Mouse (Mus musculus) gastrocnemius, postnatal 10 days (tissue): ENCODE results near the gene Agbl4. TPM values are rescaled to one million over a fixed set of nuclear protein-coding genes. Genes with fewer than 3 reads are reported as not detected.
"Not testable (repeated sequence)": the region's sequence is repeated elsewhere in the genome, so short reads cannot be mapped to it uniquely, and the experiment has no call there.

Source experiments
- DNase-seq: peaks from one replicate; pipeline ENCODE4 v3.0.0; 2021; ENCODE audit warnings: mixed read lengths
- total RNA-seq, 2 experiments: library from RNA; stranded (reverse); gene quantifications; 2 replicates each; pipeline ENCODE4 v1.2.3; 2021

The Agbl4 gene
- total RNA-seq, 2 experiments from 2014 or later: 0.12 TPM; not detected in 1

GRCm38 (mm10) chr4:110916565-110916964 is 519.1 kb downstream of the Agbl4 start:
- no peak for DNase-seq

DNA sequence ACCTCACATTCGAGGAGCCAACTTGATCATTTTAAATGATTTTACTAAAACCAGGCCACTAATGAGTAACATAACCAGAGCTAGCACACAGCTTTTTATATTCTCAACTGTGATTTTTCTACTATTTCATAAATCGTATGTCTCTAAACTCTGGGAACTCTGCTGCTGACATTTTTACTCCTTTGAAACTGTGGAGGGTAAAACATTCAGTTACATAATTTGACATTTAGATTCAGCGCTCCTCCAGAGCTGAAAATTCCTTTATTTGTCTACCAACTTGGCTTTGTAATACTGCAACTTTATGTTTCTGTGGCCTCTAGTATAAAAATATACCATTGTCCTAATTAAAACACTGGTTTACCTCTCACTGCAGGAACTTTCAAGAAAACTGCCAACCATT is 523.6 kb downstream of the Agbl4 start:
- DNase-seq: no peak

DNA sequence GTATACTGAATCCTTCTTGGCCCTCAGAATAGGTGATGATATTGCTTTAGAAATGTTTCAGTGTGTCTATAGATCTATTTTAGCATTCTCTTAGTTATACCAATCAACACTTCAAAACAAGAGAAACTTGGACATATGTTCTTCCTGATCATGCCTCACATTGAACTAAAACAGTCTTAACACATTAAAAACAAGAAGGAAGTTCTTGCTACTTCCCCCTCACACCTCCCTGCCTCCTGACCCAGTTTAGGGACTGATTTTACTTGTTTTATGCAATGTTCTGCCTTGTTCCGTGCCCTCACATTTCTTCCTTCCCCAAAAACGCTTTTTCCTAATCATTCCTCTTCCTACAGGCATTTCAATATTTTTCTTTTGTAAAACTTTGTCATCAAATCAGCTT is 604.2 kb downstream of the Agbl4 start:
- DNase-seq: no peak

DNA sequence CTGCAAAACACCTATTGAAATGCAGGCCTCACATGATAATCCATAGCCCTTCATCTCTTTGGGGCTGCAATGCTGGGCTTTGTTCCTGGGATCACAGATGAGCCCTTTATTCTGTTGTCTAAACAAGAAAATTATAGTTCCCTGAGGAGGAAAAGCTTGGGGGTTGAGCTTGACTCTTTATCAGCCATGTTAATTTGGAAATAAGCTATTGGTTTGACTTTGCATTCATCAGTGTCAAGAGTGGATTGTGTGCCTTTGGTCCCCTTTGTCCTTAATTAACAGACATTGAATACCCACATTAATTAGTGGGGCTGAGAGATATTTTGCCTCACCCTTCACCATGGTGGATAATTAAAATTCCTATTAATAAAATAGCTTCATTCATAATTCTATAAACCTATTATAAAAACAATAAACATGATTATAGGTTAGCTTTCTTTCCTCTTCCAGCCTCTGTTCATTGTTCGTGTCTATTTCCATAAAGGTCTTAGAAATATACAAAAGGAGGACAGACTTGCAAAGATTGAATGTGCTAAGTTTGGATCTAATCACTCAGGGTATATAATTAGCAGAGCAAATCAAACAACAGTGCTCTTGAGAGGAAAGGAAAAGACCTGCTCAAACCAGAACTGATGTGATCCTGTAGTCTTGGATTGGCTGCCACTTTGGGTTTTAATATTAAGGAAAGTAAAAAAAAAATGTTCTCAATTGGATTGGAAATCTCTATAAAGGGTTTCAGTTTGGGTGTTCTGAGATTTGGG is 607.4 kb downstream of the Agbl4 start:
- DNase-seq: no peak

- DNase-seq: no peak
Measured at GRCm38 (mm10) chr4:111019376-111019775, 621.9 kb downstream of the Agbl4 start.

GRCm38 (mm10) chr4:111067330-111067729 is 669.9 kb downstream of the Agbl4 start:
- no peak for DNase-seq

- no peak for DNase-seq
Measured at GRCm38 (mm10) chr4:111073738-111074497, 676.5 kb downstream of the Agbl4 start.

GRCm38 (mm10) chr4:111074701-111075154 is 677.3 kb downstream of the Agbl4 start:
- no peak for DNase-seq

- DNase-seq: no peak
Measured at GRCm38 (mm10) chr4:111077810-111078209, 680.3 kb downstream of the Agbl4 start.

GRCm38 (mm10) chr4:111085330-111085729 is 687.9 kb downstream of the Agbl4 start:
- DNase-seq: no peak

- DNase-seq: no peak
Measured at GRCm38 (mm10) chr4:111136217-111137147, 739.0 kb downstream of the Agbl4 start.

DNA sequence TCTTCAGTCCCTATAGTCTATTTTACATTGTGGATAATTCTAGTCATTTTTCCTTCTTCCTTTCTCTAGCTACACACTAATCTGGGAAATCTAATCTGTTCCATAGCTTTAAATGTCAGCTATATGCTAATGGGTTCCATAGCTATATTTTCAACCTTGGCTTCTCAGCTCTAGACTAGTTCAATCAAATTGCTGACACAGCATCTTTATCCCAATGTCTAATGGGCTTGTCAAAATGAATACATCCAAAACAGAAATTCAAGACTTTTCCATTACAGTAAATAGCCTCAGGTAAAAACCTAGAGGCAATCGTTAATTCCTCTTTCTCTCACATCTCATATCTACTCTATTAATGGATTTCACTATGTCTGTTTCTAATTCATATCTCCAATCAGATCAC is 750.3 kb downstream of the Agbl4 start:
- no peak for DNase-seq

DNA sequence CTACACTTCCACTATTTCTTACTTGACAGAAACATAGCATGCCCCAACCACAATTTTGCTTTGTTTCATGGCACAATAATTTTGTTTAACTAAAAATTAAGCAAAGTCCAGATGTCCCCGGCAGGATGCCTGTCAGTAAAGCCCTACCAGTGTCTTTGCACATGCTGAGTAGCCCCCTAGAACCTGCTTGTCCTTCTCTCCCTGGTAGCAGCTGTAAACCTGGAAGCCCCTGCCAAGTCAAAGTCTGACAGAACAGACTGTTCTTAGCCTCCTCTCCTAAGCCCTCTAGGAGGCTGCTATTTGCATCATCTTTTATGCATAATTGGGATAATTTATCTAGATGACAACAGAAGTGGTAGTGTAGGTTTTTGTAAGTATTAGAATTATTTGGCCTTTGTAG is 758.4 kb downstream of the Agbl4 start:
- DNase-seq: no peak

DNA sequence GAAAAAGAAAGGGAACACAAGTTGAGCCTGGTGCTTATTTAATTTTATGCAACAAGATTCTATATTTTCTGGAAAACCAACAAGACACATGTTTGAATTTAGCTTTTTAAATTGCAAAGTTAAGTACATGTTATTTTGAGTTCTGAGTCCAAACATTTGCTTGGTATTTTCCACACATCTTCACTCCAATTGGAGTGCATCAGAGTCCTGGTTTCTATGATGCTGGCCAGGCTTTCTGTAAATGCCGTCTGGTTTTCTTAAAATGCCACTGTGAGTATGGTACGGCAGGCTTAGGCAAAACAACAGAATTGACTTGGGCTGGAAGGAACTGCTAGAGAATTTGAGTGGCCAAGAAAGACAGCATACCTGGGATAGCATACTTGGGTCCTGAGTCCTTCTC is 784.0 kb downstream of the Agbl4 start:
- DNase-seq: no peak

- no peak for DNase-seq
Measured at GRCm38 (mm10) chr4:111200100-111200499, 802.6 kb downstream of the Agbl4 start.

DNA sequence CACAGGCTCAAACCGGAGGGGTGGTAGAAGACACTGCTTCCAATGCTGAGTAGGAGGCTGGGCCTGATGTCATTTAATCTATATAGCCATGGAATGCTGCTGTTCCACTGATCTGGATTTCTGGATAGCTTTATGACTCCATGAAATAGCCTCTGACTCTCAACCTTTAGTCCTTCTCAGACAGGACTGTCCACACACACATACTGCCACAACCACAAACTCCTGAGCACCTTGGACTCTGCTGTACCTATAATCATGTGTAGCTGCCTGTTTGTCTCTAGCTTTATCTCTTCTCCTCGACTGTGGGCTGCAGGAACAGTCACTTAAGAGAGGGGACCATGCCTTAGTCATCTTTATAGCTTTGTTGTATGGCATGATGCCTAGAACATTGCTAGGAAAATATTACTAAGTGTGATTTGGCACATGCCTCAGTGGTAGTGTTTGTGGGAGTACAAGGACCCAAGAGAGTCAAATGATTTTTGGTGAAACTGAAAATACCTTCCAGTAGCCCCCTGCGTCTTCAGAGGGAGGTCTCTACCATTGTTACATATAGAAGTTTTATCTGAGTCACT is 817.8 kb downstream of the Agbl4 start:
- DNase-seq: no peak

DNA sequence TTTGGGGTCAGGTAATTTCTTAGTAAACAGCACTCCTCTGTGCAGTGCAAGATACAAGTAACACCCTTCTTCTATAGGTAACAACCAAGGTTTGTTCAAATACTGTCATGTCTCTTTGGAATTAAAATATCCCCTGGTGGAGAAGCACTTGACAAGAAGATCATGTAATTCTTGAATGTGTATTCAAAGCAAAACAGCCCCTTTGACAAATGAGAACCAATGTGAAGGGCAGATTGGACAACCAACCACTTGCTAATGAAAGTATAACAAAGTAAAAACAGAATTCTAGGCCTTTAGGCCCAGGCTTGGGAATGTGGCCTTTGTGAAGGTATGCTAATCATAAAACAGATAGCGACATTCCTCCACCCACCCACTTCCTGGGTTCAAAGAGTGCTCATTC is 821.6 kb downstream of the Agbl4 start:
- not testable (repeated sequence) for DNase-seq

DNA sequence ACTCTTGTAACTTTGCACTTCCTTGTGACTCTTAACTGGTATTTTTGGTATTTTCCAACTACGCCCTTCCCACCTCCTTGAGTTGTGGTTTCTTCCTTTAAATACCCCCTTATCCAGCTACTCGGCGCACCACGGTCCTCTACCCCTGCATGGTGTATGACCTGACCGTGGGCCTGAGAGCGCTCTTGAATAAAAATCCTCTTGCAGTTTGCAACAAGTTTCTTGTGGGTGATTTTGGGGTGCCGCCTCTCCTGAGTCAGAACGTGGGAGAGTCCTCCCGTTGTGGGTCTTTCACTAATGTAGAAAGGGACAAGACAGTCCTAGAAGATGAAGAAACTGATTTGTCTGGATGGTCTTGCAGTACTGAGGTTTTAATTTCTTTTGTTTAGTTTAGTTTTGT is 822.1 kb downstream of the Agbl4 start:
- DNase-seq: not testable (repeated sequence)

GRCm38 (mm10) chr4:111233849-111234248 is 836.4 kb downstream of the Agbl4 start:
- no peak for DNase-seq

DNA sequence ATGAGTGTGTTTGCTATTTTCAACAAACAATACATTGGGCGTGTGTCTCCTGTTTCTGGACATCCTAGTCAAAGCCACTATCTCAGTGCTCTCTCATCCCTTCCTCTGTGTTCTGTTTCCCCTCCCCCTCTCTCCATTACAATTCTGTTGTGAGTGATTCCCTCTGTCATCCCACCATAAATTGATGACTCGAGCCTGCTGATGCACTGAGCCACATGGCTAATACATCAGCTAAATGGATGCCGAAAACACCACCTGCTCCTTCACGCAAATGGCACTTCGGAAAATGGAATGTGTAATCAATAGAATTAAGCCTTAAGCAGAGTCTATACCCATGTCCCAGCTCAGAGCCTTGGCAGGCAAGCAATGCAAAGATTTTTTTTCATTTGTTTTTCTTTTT is 854.5 kb downstream of the Agbl4 start:
- DNase-seq: no peak

DNA sequence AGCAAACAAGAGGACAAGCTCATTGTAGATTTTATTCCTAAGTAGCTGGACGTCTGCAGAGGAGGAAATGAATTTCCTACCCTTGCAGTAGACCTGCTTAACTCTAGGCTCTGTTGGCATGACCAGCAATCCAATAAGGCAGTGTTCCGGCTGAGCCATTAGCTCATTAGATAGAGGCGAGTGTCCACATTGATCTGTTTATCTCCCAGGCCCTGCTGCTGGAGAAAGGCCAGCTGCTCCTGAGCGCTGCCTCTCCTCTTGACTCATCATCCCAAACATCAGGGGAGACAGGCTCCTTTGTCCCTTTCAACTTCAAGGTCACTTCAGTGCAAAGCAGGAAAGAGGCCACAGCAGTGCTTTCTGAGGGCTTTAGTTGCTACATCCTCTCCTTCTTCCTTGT is 858.0 kb downstream of the Agbl4 start:
- DNase-seq: no peak

DNA sequence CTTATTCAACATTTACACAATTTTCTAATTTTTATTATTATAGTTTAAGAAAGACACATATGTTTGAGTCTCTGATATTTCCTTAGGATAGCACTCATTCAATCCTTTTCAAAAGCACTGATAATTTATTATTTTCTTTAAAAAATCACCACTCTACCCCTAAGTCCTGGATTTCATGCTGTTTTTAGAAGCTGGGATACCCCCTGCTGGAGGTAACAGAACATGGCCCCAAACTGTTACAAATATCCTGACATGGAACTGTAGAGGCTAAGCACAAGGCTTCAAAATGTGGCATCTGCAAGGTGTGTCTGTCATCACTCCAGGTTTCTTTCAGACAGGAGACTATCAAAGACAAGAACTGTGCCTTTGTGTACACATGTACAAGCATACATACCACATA is 859.5 kb downstream of the Agbl4 start:
- no peak for DNase-seq
